Mouse (Mus musculus) intestine, embryonic 14.5 days (tissue): Measurements from ENCODE around the gene Sv2a. TPM values are rescaled to one million over a fixed set of nuclear protein-coding genes. Genes with fewer than 3 reads are reported as not detected.

Experiments
- ATAC-seq: fragments of 200-750 bp; cut with Nextera tagmentation; replicated peaks from 2 replicates; pipeline ENCODE4 v1.8.0; 2017; ENCODE audit warnings: low read depth, moderate number of reproducible peaks, moderate TSS enrichment, moderate library complexity; ENCODE audit not compliant: low FRiP score, low TSS enrichment
- DNase-seq: peaks from one replicate; pipeline ENCODE4 v3.0.0-alpha.2; 2018; ENCODE audit warnings: low spot score
- H3K27ac ChIP-seq: fragments of 300-500 bp; sonication (generic); 2 replicates; pipeline ENCODE4 v1.5.1; 2014; ENCODE audit warnings: low read depth, mild to moderate bottlenecking, control low read depth
- H3K27me3 ChIP-seq: fragments of 300-500 bp; sonication (generic); replicated peaks from 2 replicates; pipeline ENCODE4 v1.6.1; 2014; ENCODE audit warnings: low read length, control low read depth; ENCODE audit not compliant: control insufficient read depth, insufficient read depth
- H3K36me3 ChIP-seq: fragments of 300-500 bp; sonication (generic); 2 replicates; pipeline ENCODE4 v1.6.1; 2014; ENCODE audit warnings: low read length, control low read depth; ENCODE audit not compliant: control insufficient read depth, insufficient read depth
- H3K4me1 ChIP-seq: fragments of 300-500 bp; sonication (generic); replicated peaks from 2 replicates; pipeline ENCODE4 v1.6.1; 2014; ENCODE audit warnings: low read length, control low read depth, mixed read lengths; ENCODE audit not compliant: control insufficient read depth, insufficient read depth
- H3K4me2 ChIP-seq: fragments of 300-500 bp; sonication (generic); 2 replicates; pipeline ENCODE4 v1.6.1; 2014; ENCODE audit warnings: low read length
- H3K4me3 ChIP-seq: fragments of 300-500 bp; sonication (generic); 2 replicates; pipeline ENCODE4 v1.5.1; 2014; ENCODE audit warnings: low read depth, low read length, control low read depth, mixed read lengths
- H3K9ac ChIP-seq: fragments of 300-500 bp; sonication (generic); 2 replicates; pipeline ENCODE4 v1.6.1; 2014; ENCODE audit warnings: mild to moderate bottlenecking, low read length
- H3K9me3 ChIP-seq: fragments of 300-500 bp; sonication (generic); 2 replicates; pipeline ENCODE4 v1.6.1; 2016; ENCODE audit warnings: low read length, control low read depth; ENCODE audit not compliant: control insufficient read depth
- WGBS: fragments of 180-500 bp; shearing (Covaris S2); extraction: QIAGEN DNeasy Blood & Tissue Kit; methylation state at CpG from one replicate; pipeline ENCODE4 v1.1.7; 2014; 5-methylcytosine and 5-hydroxymethylcytosine counted together
- microRNA-seq: library from miRNA; unstranded; fragments of <30 nt; microRNA quantifications from one replicate; pipeline ENCODE4, GENCODE M21; 2016
- polyA plus RNA-seq: library from polyadenylated mRNA; unstranded; fragments of >200 nt; fragmentation: Nextera tagmentation; extraction: Ambion mirVana; gene quantifications from 2 replicates; pipeline ENCODE4 v1.2.1, GENCODE M21; 2014

Sv2a gene
- polyA plus RNA-seq, 1 experiment from 2014 or later: 8.3 TPM

GRCm38 (mm10) chr3:96240799-96241197 is 59.8 kb downstream of the Sv2a start:
- Histone ChIP-seq H3K9me3 (no peaks in the 10 kb centered on the region), H3K4me1 (peaks cover 21% of the 10 kb centered on the region), H3K36me3 (no peaks in the 10 kb centered on the region), H3K27me3 (no peaks in the 10 kb centered on the region), H3K9ac (peak overlapping the region; percentile 68), H3K4me3 (peak overlapping the region; percentile 29), H3K4me2 (peak overlapping the region; percentile 51), H3K27ac (peak overlapping the region; percentile 87)
- no peak for DNase-seq
- no peak for ATAC-seq
- WGBS: 78% methylated on average over 9 of the region's 9 CpGs

DNA sequence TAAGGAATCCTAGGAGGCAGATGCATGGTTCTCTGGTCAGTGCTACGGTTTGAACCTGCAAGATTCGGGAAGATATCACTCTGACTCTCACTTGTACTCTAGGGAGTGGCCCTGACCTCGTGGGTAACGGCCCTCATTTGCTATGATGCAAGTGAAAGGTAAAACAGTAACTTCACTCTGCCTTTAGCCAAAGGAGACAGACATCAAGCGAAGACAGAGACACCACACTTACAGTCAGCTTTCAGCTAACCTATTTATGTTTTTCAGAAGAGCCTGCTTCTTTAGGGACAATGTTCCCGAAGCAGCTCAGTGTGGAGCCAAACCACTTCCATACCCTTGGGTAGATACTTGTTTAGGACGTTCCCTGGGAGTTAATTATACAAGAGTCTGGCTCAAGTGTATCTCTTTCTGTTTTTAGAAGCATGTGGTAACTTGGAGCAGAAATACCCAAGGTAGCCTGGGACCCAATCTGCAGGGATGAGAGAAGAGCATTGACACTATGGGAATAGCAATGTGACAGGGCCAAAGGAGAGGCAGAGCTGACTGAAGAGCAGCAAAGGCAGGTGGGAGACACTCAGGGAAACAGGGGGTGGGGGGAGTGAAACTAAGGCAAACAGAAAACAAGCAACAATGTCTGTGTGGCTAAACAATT is 63.1 kb downstream of the Sv2a start:
- Histone ChIP-seq H3K9ac (peak overlapping the region; percentile 69), H3K4me1 (peaks cover 18% of the 10 kb centered on the region), H3K9me3 (no peaks in the 10 kb centered on the region), H3K4me2 (peak overlapping the region; percentile 53), H3K4me3 (0 out of 2 replicates have a peak overlapping the region, but pooled peaks have one; percentile 39), H3K36me3 (no peaks in the 10 kb centered on the region), H3K27ac (peak overlapping the region; percentile 93), H3K27me3 (no peaks in the 10 kb centered on the region)
- ATAC-seq (no peak), DNase-seq (no peak)
- 77% methylated on average over 7 of the region's 7 CpGs for WGBS

Small RNA genes lying within 50 kb of the gene (microRNA-seq; reads per million reads assigned to microRNA genes)
- gene Gm44492 (not detected), gene Gm47311 (not detected)

Other genes with a start within 250 kb of the Sv2a start
- 33.3 and 35.0 TPM in 2 replicates for gene Plekho1, start 185.2 kb upstream of the Sv2a start, polyA plus RNA-seq
- 20.6 and 25.8 TPM in 2 replicates for gene Vps45, start 122.7 kb upstream of the Sv2a start, polyA plus RNA-seq
- 14.0 and 14.8 TPM in 2 replicates for gene Otud7b, start 76.6 kb upstream of the Sv2a start, polyA plus RNA-seq
- 27.7 and 28.8 TPM in 2 replicates for gene Mtmr11, start 19.1 kb upstream of the Sv2a start, polyA plus RNA-seq
- 184 and 195 TPM in 2 replicates for gene Sf3b4, start 8.8 kb upstream of the Sv2a start, polyA plus RNA-seq
- 74.2 and 79.5 TPM in 2 replicates for gene Bola1, start 38.6 kb downstream of the Sv2a start, polyA plus RNA-seq
- 0.74 and 1.3 TPM in 2 replicates for gene Hist2h2ab, start 38.7 kb downstream of the Sv2a start, polyA plus RNA-seq
- 7.9 and 9.7 TPM in 2 replicates for gene Hist2h2ac, start 39.7 kb downstream of the Sv2a start, polyA plus RNA-seq
- gene Hist2h2be, start 40.0 kb downstream of the Sv2a start, polyA plus RNA-seq: 7.3 and 7.6 TPM in 2 replicates
- gene Hist2h3c2, start 58.0 kb downstream of the Sv2a start, polyA plus RNA-seq: 8.3 and 8.7 TPM in 2 replicates
- 33.3 and 45.5 TPM in 2 replicates for gene Hist2h2aa2, start 59.1 kb downstream of the Sv2a start, polyA plus RNA-seq
- gene Hist2h2aa1, start 64.3 kb downstream of the Sv2a start, polyA plus RNA-seq: 16.3 and 23.3 TPM in 2 replicates
- gene Hist2h3c1, start 65.5 kb downstream of the Sv2a start, polyA plus RNA-seq: 0.56 and 2.0 TPM in 2 replicates
- 11.1 and 14.2 TPM in 2 replicates for gene Hist2h4, start 82.2 kb downstream of the Sv2a start, polyA plus RNA-seq
- 77.9 and 79.1 TPM in 2 replicates for gene Hist2h3b, start 87.5 kb downstream of the Sv2a start, polyA plus RNA-seq
- gene Hist2h2bb, start 88.6 kb downstream of the Sv2a start, polyA plus RNA-seq: 20.1 and 22.0 TPM in 2 replicates
- 3.4 TPM in 2 replicates for gene Fcgr1, start 112.8 kb downstream of the Sv2a start, polyA plus RNA-seq